Mouse (Mus musculus) liver, embryonic 13.5 days (tissue): ENCODE data around the gene Gsdme. TPM values are rescaled to one million over a fixed set of nuclear protein-coding genes. Genes with fewer than 3 reads are reported as not detected.
A peak's percentile ranks its signal among the peaks of the same experiment; 100 is the strongest.

Experiments used
- ATAC-seq: fragments of 200-750 bp; cut with Nextera tagmentation; 2 replicates; pipeline ENCODE4 v1.8.0; 2017; ENCODE audit warnings: low read depth, mild to moderate bottlenecking, moderate number of reproducible peaks, moderate library complexity
- DNase-seq: peaks from one replicate; pipeline ENCODE4 v3.0.0; 2022
- H3K27ac ChIP-seq: fragments of 300-500 bp; sonication (generic); 2 replicates; pipeline ENCODE4 v1.5.1; 2015; ENCODE audit warnings: moderate library complexity, mild to moderate bottlenecking, inconsistent platforms
- H3K27me3 ChIP-seq: fragments of 300-500 bp; sonication (generic); 2 replicates; pipeline ENCODE4 v1.6.1; 2015; ENCODE audit warnings: mild to moderate bottlenecking, inconsistent platforms
- H3K36me3 ChIP-seq: fragments of 300-500 bp; sonication (generic); 2 replicates; pipeline ENCODE4 v1.6.1; 2015; ENCODE audit warnings: mild to moderate bottlenecking, inconsistent platforms
- H3K4me1 ChIP-seq: fragments of 300-500 bp; sonication (generic); replicated peaks from 2 replicates; pipeline ENCODE4 v1.6.1; 2015; ENCODE audit warnings: inconsistent platforms
- H3K4me2 ChIP-seq: fragments of 300-500 bp; sonication (generic); 2 replicates; pipeline ENCODE4 v1.6.1; 2015; ENCODE audit warnings: inconsistent platforms, mild to moderate bottlenecking, moderate library complexity
- H3K4me3 ChIP-seq: fragments of 300-500 bp; sonication (generic); replicated peaks from 2 replicates; pipeline ENCODE4 v1.5.1; 2015; ENCODE audit warnings: mild to moderate bottlenecking, inconsistent platforms
- H3K9ac ChIP-seq: fragments of 300-500 bp; sonication (generic); 2 replicates; pipeline ENCODE4 v1.6.1; 2015; ENCODE audit warnings: mild to moderate bottlenecking, inconsistent platforms
- H3K9me3 ChIP-seq: fragments of 300-500 bp; sonication (generic); replicated peaks from 2 replicates; pipeline ENCODE4 v1.6.1; 2016; ENCODE audit warnings: inconsistent platforms
- WGBS: fragments of 180-500 bp; shearing (Covaris S2); methylation state at CpG from one replicate; pipeline ENCODE4 v1.1.7; 2015; ENCODE audit not compliant: insufficient replicate concordance; 5-methylcytosine and 5-hydroxymethylcytosine counted together
- polyA plus RNA-seq: library from polyadenylated mRNA; unstranded; fragments of >200 nt; fragmentation: Nextera tagmentation; extraction: Ambion mirVana; gene quantifications from 2 replicates; pipeline ENCODE4 v1.2.1, GENCODE M21; 2015

Gsdme gene
- polyA plus RNA-seq, 1 experiment from 2014 or later = 15.2 TPM

DNA sequence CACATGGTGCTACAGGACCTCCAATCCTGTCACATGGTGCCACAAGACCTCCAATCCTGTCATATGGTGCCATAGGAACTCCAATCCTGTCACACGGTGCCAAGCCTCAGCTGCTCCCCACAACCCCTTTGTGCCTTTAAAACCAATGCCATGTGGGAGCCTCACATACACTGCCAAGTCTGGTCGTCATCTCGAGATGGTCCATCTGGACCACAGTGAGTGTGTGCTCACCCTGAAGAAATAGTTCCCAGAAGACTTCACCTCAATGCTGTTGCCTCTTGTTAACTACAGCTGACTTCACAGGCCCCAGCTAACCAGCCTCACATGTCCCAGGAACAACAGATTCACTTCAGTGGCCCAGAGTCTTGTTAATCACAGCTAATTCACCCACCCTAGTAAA, 23.2 kb upstream of the Gsdme start:
- H3K9me3 ChIP-seq = no peaks in the 10 kb centered on the region
- no peak overlapping the region for H3K27ac ChIP-seq
- no peak overlapping the region for H3K4me2 ChIP-seq
- H3K27me3 ChIP-seq = no peaks in the 10 kb centered on the region
- no peaks in the 10 kb centered on the region for H3K36me3 ChIP-seq
- no peak overlapping the region for H3K9ac ChIP-seq
- ATAC-seq (no peak), DNase-seq (no peak)
- H3K4me3 ChIP-seq = no peak overlapping the region
- H3K4me1 ChIP-seq = peaks cover 4% of the 10 kb centered on the region; the same call in 1 of the 2 replicates
- 74% methylated on average over 3 of the region's 3 CpGs for WGBS

DNA sequence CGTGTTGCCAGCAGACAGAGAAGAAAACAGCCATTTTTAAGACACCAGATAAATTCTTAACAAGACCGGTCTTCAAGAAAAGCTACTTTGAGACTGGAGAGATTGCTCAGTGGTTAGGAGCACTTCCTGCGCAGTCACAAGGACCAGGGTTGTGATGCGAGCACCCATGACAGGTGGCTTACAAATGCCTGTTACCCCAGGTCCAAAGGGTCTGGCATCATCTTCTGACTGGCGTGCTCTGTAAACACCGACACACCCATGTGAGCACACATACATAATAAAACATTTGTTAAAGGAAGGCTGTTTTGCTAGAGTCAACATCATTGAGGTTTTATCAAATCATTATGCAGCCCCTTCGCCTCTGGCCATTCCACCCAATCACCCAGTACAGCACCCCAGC, 16.0 kb upstream of the Gsdme start:
- Histone ChIP-seq H3K27me3 (peaks cover 3% of the 10 kb centered on the region; the same call in 1 of the 2 replicates), H3K9ac (no peak overlapping the region), H3K4me1 (no peaks in the 10 kb centered on the region), H3K4me2 (no peak overlapping the region), H3K9me3 (no peaks in the 10 kb centered on the region), H3K27ac (no peak overlapping the region), H3K4me3 (no peak overlapping the region), H3K36me3 (no peaks in the 10 kb centered on the region)
- ATAC-seq (no peak), DNase-seq (no peak)
- 72% methylated on average over 7 of the region's 7 CpGs for WGBS

- H3K36me3 ChIP-seq = no peaks in the 10 kb centered on the region
- no peak for DNase-seq
- no peak for ATAC-seq
- WGBS = 60% methylated on average over 4 of the region's 4 CpGs
- H3K9ac ChIP-seq = no peak overlapping the region
- no peaks in the 10 kb centered on the region for H3K9me3 ChIP-seq
- no peak overlapping the region for H3K4me3 ChIP-seq
- H3K4me1 ChIP-seq = no peaks in the 10 kb centered on the region
- H3K27me3 ChIP-seq = peaks cover 3% of the 10 kb centered on the region; the same call in 1 of the 2 replicates
- H3K4me2 ChIP-seq = no peak overlapping the region
- no peak overlapping the region for H3K27ac ChIP-seq
Measured at GRCm38 (mm10) chr6:50273947-50274346, 10.3 kb upstream of the Gsdme start.

- ATAC-seq (no peak), DNase-seq (no peak)
- Histone ChIP-seq H3K27ac (no peak overlapping the region), H3K36me3 (no peaks in the 10 kb centered on the region), H3K4me2 (no peak overlapping the region), H3K27me3 (peaks cover 3% of the 10 kb centered on the region; the same call in 1 of the 2 replicates), H3K4me3 (no peak overlapping the region), H3K9ac (no peak overlapping the region), H3K9me3 (no peaks in the 10 kb centered on the region), H3K4me1 (no peaks in the 10 kb centered on the region)
- 53% methylated on average over 1 of the region's 1 CpGs for WGBS
Measured at GRCm38 (mm10) chr6:50273416-50273815, 9.8 kb upstream of the Gsdme start.

- no peak for DNase-seq
- 28% methylated on average over 7 of the region's 7 CpGs for WGBS
- Histone ChIP-seq H3K27ac (no peak overlapping the region), H3K9me3 (no peaks in the 10 kb centered on the region), H3K9ac (no peak overlapping the region), H3K4me2 (peak overlapping the region; percentile 59), H3K4me1 (peaks cover 7% of the 10 kb centered on the region; the same call in 1 of the 2 replicates), H3K27me3 (peaks cover 20% of the 10 kb centered on the region), H3K36me3 (no peaks in the 10 kb centered on the region), H3K4me3 (no peak overlapping the region)
- ATAC-seq = no peak
Measured at GRCm38 (mm10) chr6:50262310-50262709, 1.4 kb downstream of the Gsdme start.

DNA sequence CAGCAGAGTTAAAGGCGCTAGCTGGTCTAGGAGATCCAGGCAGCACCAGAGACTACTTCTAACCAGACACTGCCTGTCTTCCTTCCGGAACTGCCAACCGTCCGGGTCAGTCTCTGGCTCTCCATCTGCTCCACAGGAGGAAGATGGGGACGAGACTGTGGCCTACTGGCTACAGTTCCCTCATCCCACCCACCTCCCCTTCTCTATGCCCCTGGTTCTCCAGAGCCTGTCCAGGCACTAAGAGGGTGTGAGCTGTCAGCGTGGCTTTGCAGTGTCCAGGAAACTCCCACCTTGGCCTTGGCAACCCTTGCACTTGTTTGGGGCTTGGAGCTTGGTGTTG, 1.8 kb downstream of the Gsdme start:
- Histone ChIP-seq H3K36me3 (no peaks in the 10 kb centered on the region), H3K27ac (no peak overlapping the region), H3K4me1 (peaks cover 7% of the 10 kb centered on the region; the same call in 1 of the 2 replicates), H3K9ac (peak overlapping the region; percentile 36; the same call in 1 of the 2 replicates), H3K4me3 (peak overlapping the region; percentile 48), H3K9me3 (no peaks in the 10 kb centered on the region), H3K4me2 (peak overlapping the region; percentile 59), H3K27me3 (peaks cover 20% of the 10 kb centered on the region)
- ATAC-seq = peak; percentile 50; the same call in 1 of the 2 replicates
- 2% methylated on average over 6 of the region's 6 CpGs for WGBS
- no peak for DNase-seq

- WGBS = 4% methylated on average over 35 of the region's 35 CpGs
- Histone ChIP-seq H3K36me3 (no peaks in the 10 kb centered on the region), H3K27me3 (peaks cover 20% of the 10 kb centered on the region), H3K9me3 (no peaks in the 10 kb centered on the region), H3K4me3 (peak overlapping the region; percentile 48), H3K27ac (no peak overlapping the region), H3K4me1 (peaks cover 7% of the 10 kb centered on the region; the same call in 1 of the 2 replicates), H3K9ac (peak overlapping the region; percentile 36; the same call in 1 of the 2 replicates), H3K4me2 (peak overlapping the region; percentile 59)
- ATAC-seq (peak; percentile 75), DNase-seq (peak; percentile 9)
Measured at GRCm38 (mm10) chr6:50261201-50261921, 2.3 kb downstream of the Gsdme start.

GRCm38 (mm10) chr6:50255356-50255755, 8.3 kb downstream of the Gsdme start:
- no peak for DNase-seq
- H3K4me1 ChIP-seq = peaks cover 5% of the 10 kb centered on the region; the same call in 1 of the 2 replicates
- H3K27me3 ChIP-seq = no peaks in the 10 kb centered on the region
- no peak overlapping the region for H3K27ac ChIP-seq
- H3K36me3 ChIP-seq = no peaks in the 10 kb centered on the region
- 47% methylated on average over 5 of the region's 5 CpGs for WGBS
- no peak overlapping the region for H3K4me3 ChIP-seq
- no peak for ATAC-seq
- no peak overlapping the region for H3K4me2 ChIP-seq
- H3K9ac ChIP-seq = no peak overlapping the region
- no peaks in the 10 kb centered on the region for H3K9me3 ChIP-seq

GRCm38 (mm10) chr6:50254723-50255184, 8.9 kb downstream of the Gsdme start:
- Histone ChIP-seq H3K4me2 (peak overlapping the region; percentile 14; the same call in 1 of the 2 replicates), H3K27ac (no peak overlapping the region)
- WGBS = 16% methylated on average over 10 of the region's 10 CpGs

DNA sequence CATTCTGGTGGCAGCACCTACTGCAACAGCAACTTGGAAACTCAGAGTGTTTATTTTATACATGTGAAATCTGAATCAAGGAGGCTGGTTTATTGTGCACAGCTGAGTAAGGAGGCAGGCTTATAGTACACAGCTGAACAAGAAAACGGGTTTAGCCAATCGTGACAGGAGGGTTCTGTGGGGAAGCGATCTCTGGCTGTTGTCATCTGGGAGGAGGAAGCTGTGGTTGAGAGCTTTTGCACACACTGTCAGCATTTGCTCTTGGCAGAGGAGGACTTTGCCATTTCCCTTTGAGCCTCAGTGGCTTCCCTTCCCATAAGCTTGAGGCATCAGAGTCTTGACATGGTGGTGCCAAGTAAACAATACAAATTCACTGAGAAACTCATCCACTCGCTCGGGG, 11.0 kb downstream of the Gsdme start:
- ATAC-seq (no peak; the same call in 1 of the 2 replicates), DNase-seq (no peak)
- H3K27me3 ChIP-seq = no peaks in the 10 kb centered on the region
- H3K4me2 ChIP-seq = no peak overlapping the region
- no peak overlapping the region for H3K27ac ChIP-seq
- no peak overlapping the region for H3K4me3 ChIP-seq
- H3K9ac ChIP-seq = no peak overlapping the region
- no peaks in the 10 kb centered on the region for H3K9me3 ChIP-seq
- H3K36me3 ChIP-seq = no peaks in the 10 kb centered on the region
- H3K4me1 ChIP-seq = peaks cover 5% of the 10 kb centered on the region; the same call in 1 of the 2 replicates
- WGBS = 15% methylated on average over 5 of the region's 5 CpGs

More at GRCm38 (mm10) chr6:50254723-50255184, 8.9 kb downstream of the Gsdme start:
- Histone ChIP-seq H3K9me3 (no peaks in the 10 kb centered on the region), H3K27me3 (no peaks in the 10 kb centered on the region), H3K4me1 (peaks cover 5% of the 10 kb centered on the region; the same call in 1 of the 2 replicates), H3K36me3 (no peaks in the 10 kb centered on the region), H3K4me3 (no peak overlapping the region), H3K9ac (no peak overlapping the region)
- DNase-seq (no peak), ATAC-seq (no peak)

DNA sequence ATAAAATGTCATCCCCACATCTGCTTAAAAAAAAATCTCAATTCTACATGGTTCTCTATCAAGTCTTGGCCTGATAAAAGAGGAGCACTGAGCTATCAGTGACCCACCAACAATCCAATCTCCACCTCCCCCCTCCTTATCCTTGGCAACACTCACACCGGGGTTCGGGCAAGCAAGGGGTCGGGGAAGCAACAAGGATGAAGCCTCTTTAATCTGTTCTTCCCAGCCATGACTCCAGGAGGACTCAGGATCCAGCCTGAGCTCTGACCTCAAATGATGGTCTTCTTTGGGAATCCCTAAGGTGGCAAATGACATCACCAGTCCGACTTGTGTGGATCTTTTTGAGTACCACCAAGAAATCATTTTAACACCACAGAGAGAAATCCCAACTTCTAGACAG, 15.9 kb downstream of the Gsdme start:
- DNase-seq (no peak), ATAC-seq (no peak)
- no peak overlapping the region for H3K4me2 ChIP-seq
- no peaks in the 10 kb centered on the region for H3K36me3 ChIP-seq
- 40% methylated on average over 4 of the region's 4 CpGs for WGBS
- H3K9me3 ChIP-seq = no peaks in the 10 kb centered on the region
- H3K4me3 ChIP-seq = no peak overlapping the region
- H3K27me3 ChIP-seq = no peaks in the 10 kb centered on the region
- H3K9ac ChIP-seq = no peak overlapping the region
- H3K4me1 ChIP-seq = no peaks in the 10 kb centered on the region
- H3K27ac ChIP-seq = no peak overlapping the region

GRCm38 (mm10) chr6:50247356-50247755, 16.3 kb downstream of the Gsdme start:
- Histone ChIP-seq H3K4me3 (no peak overlapping the region), H3K9me3 (no peaks in the 10 kb centered on the region), H3K4me1 (no peaks in the 10 kb centered on the region), H3K36me3 (no peaks in the 10 kb centered on the region), H3K27me3 (no peaks in the 10 kb centered on the region), H3K27ac (no peak overlapping the region), H3K9ac (no peak overlapping the region), H3K4me2 (no peak overlapping the region)
- no peak for DNase-seq
- no peak for ATAC-seq
- WGBS = 27% methylated on average over 2 of the region's 2 CpGs
